Mouse (Mus musculus) thymus, postnatal 4 days (tissue): Measurements from ENCODE around the gene Tufm.
"Not testable (repeated sequence)": the region's sequence is repeated elsewhere in the genome, so short reads cannot be mapped to it uniquely, and the experiment has no call there.

Experiments used
- DNase-seq: peaks from one replicate; pipeline ENCODE4 v3.0.0; 2021

The Tufm gene

DNA sequence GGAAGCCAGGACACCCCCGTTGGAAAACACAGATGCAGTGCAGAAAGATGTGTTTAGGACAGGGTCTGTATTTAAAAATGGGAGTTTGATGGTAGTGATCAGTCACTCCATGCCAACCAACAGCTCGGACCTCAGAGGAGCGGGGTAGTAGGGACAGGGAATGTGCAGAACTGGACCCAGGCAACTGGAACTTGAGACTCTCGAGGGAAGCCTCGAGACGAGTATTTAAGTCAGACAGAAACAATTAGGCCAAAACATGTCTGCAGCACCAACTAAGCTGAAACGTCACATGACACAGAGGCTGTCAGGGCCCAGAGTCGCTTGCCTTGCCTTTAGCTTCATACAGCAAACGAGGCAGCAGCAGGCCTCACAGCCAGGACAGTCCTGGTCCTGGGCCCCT, 21.0 kb upstream of the Tufm start:
- no peak for DNase-seq

DNA sequence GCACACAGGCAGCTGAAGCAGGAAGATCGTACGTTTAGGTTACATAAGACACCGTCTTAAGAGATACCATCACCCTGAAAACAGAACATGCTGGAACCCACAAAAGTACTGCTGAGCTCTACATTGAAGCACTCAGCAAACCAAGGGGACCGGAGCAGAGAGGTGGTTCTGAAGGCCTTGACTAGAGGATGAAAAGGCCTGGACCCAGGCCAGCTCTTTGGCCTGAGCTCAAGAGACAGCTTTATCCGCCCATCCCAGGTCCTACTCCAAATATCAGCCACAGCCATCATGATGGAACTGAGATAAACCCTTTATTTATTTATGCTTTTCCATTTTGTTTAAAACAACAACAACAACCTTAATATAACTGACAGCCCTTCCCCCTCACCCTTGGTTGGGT, 20.5 kb upstream of the Tufm start:
- no peak for DNase-seq

DNA sequence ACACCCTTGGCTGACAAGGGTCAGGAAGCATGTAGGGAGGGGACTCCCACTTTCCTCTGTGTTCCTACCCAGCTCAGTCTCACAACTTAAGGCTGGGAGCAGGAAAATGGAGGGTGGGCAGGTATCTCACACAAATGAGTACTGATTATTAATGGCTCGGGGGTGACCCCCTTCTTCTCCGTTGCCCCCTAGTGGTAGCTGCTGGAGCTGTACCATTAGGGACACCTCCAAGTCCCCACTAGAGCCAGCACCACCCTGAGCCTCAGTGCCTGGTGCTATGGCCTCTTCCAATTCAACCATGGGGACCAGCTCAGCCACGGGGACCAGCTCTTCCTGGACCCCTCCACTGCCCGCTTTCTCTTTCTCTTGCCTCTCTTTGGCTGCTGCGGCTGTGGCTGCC, 19.9 kb upstream of the Tufm start:
- DNase-seq: peak; percentile 82

DNA sequence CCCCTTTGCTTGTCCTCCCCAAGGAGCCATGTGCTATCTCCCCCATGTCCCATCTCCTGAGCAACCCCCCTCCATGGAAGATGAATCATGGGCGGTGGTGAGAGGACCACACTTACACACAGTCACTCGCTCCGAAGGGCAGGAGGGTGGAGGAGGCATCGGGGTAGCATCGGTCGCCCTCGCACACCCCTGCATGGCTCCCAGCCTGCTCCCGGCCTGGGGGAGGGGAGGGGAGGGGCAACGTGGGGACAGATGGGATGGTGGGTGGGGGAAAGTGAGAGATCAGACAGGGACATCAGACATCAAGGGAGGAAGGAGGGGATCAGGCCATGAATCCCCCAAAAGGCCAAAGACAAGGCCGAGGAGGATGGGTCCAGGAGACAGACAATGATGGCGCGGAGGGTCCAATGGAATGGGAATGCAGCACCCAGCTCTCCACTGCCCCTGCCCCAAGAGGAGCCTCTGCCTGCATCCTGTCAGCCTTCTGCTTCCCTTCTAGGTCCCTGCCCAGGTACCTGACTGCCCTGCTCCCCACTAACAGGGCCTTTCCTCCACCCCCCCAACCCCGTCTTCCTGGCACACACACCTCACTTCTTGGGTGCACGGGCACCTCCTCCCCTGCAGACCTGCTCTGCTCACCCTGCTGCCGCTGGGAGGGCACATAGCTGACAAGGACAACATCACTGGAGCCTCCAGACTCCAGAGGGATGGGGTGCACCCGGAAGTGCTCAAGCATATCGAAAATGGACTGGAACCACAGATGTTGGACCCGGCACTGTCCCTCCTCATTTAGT, 19.1 kb upstream of the Tufm start:
- DNase-seq: no peak

DNA sequence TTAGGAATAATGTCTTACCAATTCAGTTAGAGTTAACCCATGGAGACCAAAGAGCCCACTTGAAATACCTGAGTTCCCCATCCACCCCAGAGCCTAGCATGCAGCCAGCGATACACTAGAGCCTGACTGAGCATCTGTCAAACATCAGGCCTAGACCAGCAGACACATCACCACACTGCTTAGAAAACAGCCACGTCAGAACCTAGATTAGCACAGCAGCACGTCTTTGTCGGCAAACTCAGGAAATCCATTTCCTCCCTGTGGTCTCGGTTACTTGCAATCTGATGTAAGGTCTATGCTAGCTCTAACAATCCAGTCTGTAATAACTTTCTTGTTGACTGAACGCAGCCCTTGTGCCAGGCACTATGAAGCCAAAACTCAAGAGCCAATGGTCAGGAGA, 17.1 kb upstream of the Tufm start:
- peak; percentile 56 for DNase-seq

DNA sequence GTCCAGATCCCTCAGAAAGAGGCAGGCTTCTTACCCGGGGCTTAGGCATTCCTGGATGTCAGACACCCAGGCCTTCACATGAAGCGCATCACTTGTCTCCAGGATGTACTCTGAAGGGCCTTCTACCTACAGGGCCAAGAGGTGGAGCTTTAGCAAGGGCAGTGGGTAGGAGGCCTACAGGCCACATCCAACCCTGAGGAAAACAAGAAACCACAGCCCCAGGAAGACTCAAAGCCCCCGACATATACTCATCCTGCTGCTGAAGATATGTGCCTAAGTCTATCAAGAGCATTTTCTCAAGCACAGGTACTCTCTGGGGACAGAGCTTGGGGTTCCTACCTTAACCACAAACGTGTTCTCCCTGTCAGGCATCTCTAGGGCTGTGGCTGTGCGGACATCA, 15.8 kb upstream of the Tufm start:
- DNase-seq: no peak

DNA sequence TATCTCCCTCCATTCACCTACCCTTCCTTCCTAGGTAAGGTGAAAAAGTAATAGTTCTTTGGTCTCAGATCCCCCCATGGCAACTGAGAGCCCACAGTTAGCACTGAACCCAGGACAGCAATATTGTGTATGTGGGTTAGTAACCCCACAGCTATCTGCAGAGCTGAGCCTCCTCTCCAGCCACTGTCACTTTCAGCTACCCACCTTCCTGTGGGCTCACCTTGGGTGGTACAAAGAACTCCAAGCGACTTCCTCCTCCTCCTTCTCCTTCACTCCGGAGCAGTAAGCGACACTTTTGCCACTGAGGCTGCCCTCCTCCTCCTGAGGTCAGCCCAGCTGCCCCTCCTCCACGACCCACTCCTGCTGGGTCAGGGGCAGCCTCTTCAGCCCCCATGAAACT, 15.3 kb upstream of the Tufm start:
- no peak for DNase-seq

DNA sequence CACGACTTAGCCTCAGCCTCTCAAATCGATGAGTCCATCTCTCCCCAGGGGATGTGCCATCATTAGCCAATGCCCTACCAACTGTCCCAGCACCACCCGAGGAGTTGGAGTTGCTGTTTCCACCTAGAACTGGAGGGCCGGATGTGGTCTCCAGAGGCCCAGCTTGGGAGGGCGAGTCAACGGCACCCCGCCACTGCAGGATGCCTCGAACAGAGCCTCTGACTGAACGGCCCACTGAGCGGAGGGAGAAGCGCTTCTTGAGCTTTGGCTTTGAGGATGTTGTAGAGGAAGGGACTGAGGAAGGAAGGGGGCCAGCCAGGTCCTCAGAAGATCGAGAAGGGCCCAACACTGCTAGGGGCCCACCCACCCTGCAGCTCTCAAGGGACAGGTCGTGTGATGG, 14.9 kb upstream of the Tufm start:
- DNase-seq: peak; percentile 78

DNA sequence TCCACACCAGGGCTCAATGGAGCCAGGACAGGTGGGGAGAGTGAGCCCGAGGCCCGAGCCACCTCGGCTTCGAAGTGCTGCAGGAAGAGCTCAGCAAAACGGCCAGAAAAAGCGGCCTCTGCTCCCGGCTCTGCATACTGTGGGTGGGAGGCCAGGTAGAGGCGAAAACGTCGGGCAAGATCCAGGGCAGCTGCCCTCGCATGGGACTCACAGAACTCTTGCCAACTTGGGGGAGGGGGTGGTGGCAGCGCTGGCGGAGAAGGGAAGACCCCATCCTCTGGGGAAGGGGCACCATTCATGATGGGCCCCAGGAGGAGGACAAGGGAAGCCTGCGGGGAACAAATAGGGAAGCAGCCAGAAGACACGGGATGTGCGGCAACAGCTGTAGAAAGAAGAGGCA, 14.4 kb upstream of the Tufm start:
- no peak for DNase-seq

DNA sequence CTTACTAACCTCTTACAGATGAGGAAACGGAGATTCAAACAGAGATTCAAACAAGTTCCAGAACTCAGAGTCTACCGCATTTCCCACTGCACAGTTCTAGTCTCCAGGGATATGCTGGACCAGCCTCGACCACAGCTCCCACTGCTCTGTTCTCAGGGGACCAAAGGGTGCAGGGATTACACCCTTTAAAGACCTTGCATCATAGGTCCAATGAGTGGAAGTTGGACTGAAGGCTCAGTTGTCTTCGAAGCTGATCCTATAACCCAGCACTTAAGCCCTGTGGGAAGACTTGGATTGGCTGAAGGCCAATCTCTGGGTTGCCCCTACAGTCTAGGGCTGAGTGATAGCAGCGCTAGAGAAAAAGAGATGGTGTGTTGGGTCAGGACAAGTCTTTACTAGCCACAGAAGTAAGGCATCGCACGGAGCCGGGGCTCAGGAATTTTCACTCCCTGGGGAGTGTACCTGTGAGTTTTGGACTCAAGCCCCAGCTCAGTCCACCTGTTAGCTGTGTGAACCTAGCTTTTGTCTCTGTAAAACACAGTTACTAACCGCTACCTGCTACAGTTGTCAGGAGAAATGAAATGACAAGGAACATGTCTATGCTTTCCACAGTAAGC, 13.6 kb upstream of the Tufm start:
- no peak for DNase-seq

DNA sequence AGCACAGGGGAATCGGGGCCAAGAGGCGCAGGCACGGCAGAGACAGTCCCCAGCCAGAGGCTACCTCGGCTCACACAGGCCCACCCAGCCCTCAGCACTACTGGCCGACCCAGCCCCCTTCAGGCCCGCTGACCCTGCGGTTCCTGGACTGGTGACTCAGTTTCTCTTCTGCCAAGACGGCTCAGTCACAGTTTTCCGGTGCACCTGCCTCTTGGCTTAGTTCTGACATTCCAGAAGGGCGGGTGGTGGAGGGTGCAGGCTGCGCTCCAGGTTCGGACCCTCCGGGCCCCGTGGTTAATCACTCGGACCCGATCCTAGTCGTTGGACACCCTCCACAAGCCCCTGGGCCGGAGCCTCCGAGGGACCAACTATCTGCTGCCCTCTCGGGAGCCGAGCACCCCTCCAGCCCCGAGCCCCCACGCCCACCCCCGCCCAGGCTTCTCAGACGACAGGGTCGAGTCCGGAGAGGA, 12.6 kb upstream of the Tufm start:
- DNase-seq: no peak

DNA sequence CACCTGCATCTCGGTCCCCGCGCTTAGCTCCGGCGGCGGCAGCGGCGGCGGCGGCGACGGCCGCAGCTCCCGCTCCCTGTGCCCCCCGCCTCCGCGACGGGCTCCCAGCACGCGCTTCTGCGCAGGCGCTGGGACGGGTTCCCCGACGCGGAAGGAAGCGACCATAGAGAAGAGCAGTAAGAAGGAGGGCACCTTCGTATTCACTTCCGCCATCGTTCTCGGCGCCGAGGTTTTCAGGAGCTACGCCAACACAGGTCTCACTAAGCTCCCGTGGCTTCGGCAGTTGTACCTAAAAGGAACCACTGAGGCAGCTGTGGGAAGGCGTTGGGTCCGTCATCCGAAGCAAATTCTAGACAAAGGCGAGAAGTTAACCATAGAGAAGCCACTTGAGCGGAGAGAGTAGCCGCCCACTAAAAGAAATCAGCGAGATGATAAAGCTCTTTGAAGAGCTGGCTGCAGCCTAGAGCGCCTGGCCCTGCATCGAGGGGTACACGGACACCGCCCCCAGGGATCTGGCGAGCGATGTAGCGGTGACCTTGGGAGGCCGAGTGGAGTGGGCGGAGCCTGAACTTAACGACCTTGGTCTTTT, 12.1 kb upstream of the Tufm start, which contains the start of gene Sh2b1:
Gene Sh2b1, minus strand, starts transcription at position 432 of the 589 bp plus-strand sequence.
- DNase-seq: peak; percentile 93

DNA sequence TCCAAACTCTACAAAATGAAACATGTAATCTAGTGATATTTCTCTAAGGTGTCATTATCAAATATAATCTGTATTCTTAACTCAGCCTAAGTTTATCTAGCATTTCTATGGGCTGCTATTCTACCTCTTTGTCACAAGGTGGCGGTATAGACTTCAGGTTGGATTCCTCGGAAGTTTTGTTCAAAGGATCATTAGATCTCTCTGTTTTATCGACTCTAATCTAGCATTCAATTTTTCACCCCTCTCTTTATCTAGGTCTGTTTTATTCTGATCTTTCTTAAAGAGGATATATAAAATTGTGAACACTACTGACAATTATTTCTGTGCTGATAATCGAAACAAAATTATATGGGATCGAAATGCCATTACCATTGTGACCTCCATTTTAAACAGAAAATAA, 5.5 kb upstream of the Tufm start:
- no peak for DNase-seq

DNA sequence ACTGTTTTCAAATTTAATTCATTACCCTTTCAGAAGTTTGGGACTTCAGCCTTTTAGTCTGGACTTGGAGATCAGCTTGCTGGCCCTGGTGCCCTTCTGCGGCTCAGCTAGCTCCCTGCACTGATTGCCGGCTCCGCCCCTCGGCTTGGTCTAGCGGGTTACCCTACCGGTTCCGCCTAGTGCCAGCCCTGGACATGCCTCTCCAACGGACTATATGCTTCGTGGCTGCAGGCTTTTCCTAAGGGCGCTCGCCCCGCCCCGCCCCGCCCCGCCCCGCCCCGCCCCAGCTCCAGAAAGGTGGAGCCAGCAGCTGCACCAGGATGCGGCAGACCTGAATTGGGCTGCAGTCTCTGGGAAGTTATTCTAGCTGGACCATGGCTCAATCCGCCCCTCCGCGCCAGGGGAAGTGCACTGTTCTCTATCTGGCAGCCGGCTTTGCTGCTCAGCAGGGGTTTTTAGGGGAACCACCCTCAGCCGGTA, 4.7 kb upstream of the Tufm start:
- peak; percentile 55 for DNase-seq

DNA sequence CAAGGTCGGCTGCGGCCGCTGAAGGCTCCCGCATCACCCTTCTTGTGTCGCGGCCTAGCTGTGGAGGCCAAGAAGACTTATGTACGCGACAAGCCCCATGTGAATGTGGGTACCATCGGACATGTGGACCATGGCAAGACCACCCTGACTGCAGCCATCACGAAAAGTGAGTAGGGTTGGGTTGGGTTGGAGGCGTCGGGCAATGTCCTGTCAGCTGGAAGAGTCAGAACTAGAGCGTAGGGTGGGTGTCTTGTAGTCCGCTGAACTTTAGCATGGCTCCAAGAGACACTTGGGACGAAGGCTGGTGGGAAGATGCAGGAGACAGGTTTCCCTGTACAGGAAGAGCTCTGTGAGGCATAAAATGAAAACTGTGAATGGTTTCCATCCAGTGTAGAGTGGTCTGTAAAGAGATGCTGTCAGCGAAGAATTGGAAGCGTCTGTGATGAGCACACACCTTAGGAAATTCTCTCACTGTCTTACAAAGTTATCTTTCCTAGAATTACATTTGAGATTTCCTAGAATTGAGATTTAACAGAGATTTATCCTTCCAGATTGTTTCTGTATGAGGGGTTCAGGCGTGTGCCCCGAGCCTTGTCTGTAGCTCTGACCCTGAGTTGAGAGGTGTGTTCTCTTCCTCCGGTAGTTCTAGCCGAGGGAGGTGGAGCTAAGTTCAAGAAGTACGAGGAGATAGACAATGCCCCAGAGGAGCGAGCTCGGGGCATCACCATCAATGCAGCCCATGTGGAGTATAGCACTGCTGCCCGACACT, 640 bp downstream of the Tufm start:
- not testable (repeated sequence) for DNase-seq

DNA sequence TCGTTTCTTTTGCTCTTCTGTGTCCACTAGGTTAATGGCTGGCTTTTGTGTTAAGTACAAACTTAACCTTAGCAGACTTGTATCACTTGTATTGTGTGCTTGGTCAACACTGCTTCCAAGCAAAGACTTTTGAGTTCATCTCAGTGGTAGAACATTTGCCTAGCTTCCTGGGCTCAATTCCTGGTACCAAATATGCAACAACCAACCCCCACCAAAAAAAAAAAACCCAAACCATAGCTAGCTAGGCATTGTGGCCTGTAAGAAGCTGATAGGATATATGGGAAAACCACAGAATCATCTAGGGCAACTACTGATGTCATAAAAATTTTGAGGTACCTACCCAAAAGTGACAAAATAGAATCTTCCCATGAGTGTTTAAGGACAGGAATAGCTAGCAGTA, 3.8 kb downstream of the Tufm start:
- DNase-seq: no peak

DNA sequence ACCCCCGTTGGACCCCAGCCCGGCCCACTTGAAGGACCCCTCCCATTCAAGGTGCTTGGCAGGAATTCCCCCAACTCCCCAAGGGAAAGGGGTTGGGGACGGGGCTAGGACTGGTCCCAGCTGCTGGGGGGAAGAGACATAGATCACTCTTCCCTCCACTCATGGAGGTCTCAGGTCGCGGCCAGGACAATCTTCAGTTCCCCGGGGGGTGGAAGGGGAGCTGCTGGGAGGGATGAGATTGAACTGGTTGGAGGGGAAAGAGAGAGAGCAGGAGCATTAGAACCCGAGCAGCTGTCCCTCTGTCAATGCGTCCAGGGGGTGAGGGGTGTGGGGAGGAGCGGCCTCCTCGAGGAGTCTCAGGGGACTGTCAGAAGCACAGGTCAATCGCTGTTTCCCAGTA, 4.8 kb downstream of the Tufm start:
- no peak for DNase-seq

DNA sequence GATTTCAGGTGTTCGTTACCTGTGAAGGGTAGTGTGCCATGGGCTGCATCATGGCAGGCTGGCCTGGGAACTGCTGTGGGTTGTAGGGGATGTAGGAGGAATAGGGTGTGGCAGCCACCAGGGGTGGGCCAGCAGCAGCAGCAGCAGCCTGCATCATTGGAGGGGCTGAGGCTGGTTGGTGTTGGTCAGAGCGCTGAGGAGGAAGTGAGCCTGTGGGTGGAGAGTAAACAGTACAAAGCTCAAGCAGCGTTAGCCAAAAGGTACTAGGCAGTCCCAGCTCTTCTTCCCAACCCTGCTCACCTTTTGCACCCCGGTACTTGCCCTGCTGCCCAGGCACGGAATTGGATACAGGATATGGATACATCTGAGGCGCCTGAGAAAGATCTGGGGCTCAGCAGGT, 7.0 kb downstream of the Tufm start:
- DNase-seq: no peak

DNA sequence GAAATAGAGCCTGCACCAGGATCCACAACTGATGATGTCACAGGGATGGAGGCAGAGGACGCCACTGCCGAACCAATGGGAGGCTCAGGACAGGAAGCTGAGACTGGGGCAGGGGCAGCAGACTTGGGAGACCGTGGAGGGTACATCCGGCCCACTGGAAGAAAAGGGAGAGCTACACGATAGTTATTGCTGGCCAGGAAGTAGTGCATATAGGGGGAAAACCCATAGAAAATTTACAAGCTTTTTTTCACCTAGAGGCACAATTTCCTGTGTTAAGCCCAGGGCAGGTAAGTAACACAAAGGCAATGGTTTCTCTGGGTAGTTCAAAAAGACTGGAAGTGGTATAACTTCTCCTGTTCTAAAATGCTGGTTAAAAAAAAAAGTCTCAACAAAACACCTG, 9.3 kb downstream of the Tufm start:
- no peak for DNase-seq

DNA sequence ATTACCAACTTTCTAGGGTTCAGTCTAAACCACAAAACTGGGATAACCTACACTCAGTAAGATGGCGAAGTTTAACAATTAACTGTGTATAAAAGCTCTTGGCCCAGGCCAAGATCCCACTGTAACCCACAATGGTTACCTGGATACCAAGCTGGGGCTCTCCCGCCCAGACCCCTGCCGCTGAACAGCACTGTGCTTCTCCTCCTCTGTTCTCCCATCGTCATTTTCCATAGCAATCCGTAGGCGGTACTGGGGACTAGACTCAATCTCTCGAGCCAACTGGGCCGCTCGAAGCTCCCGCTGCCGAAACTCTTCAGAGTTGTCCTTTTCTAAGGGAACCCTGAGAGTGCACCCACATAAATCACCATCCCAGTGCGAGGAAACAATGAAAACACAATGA, 10.8 kb downstream of the Tufm start:
- no peak for DNase-seq

DNA sequence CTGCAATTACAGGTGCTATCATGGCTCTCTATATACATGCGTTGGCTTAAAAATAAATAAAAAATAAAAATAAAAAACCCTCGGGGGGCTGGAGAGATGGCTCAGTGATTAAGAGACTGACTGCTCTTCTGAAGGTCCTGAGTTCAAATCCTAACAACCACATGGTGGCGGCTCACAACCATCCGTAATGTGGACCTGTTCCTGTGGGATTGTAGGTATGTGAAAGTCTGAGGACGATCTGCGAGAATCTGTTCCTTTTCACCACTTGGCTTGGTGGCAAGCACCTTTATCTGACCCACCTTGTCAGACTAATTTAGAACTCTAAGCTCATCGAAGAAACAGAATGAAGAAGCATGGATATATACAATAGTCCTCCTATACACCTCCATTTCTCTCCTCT, 12.3 kb downstream of the Tufm start:
- no peak for DNase-seq

DNA sequence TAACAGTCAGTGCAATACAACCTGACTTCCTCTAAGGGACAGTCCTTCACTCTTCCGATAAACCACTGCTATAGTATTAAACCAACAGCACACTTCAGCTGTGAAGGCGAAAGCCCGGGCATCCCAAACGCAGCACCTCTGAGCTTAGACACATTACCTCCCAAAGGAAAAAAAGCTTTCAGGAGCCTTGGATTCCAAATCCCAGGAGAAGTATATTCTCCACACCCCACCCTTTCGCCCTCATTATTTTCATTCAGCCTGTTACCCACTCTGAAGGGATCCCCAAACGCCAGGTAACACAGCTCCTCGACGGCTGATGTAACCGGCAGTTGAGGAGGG, 14.5 kb downstream of the Tufm start:
- no peak for DNase-seq

DNA sequence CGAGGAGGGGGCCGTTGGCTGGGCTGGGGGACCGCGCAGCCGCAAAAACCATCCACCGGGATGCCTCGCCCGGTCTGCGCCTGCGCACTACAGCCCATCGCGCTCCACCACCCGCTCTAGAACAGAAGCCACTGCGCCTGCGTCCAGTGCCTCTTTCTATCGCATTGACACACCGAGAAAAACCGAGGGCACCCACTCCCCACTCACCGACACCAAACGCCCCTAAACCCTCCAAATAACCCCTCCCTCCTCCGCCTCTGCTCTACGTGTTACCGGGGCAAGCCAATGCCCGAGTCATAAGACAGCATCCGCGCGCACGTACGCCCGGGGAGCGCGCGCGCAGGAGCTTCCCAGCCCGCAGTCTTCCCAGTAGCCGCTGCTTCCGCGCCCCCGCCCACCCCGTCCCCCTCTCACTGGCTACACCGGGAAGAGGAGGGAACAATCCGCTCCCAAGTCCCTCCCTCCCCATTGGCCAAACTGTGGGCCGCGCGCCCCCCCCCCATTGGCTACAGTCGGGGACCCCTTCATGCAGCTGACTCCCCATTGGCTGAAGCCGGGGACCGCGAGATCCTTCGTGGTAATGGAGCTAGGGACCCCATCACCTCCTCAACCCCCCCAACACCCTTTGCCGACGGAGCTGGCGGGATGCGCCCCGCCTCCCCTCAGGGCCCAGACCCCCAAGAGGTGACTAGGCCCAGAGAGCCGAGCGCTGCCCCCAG, 15.0 kb downstream of the Tufm start:
- peak; percentile 95 for DNase-seq
